Mouse (Mus musculus) ES-Bruce4 (cell line): ENCODE data around the gene D1Ertd622e. TPM values are rescaled to one million over a fixed set of nuclear protein-coding genes. Genes with fewer than 3 reads are reported as not detected.

Experiments
- H3K27ac ChIP-seq: 2 replicates; pipeline ENCODE4 v1.5.1; 2012; ENCODE audit warnings: low read length, inconsistent platforms; ENCODE audit not compliant: insufficient read depth
- H3K27me3 ChIP-seq: 2 replicates; pipeline ENCODE4 v1.6.1; 2012; ENCODE audit warnings: mild to moderate bottlenecking, low read length, inconsistent platforms; ENCODE audit not compliant: control insufficient read depth, poor library complexity, insufficient read depth, severe bottlenecking
- H3K36me3 ChIP-seq: 2 replicates; pipeline ENCODE4 v1.6.1; 2012; ENCODE audit warnings: inconsistent platforms, mild to moderate bottlenecking, low read length, moderate library complexity; ENCODE audit not compliant: control insufficient read depth, poor library complexity, insufficient read depth, severe bottlenecking
- H3K4me1 ChIP-seq: one replicate; pipeline ENCODE4 v1.8.1; 2011; ENCODE audit warnings: low read length; ENCODE audit not compliant: control insufficient read depth, insufficient read depth
- H3K4me3 ChIP-seq: 2 replicates; pipeline ENCODE4 v1.5.1; 2011; ENCODE audit warnings: low read depth, mild to moderate bottlenecking, low read length
- H3K9ac ChIP-seq: 2 replicates; pipeline ENCODE4 v1.6.1; 2012; ENCODE audit warnings: low read depth, mild to moderate bottlenecking, inconsistent platforms; ENCODE audit not compliant: poor library complexity, severe bottlenecking
- H3K9me3 ChIP-seq: replicated peaks from 2 replicates; pipeline ENCODE4 v1.6.1; 2012; ENCODE audit warnings: mild to moderate bottlenecking, low read length, inconsistent platforms; ENCODE audit not compliant: control insufficient read depth, poor library complexity, insufficient read depth, severe bottlenecking
- CTCF ChIP-seq: IDR thresholded peaks from one replicate; pipeline ENCODE4 v1.8.1; 2011; ENCODE audit warnings: low read depth, low read length
- EP300 ChIP-seq: IDR thresholded peaks from 2 replicates; pipeline ENCODE4 v1.6.1; 2011; ENCODE audit warnings: low read depth, low read length; ENCODE audit not compliant: insufficient read depth
- POLR2A ChIP-seq: IDR thresholded peaks from one replicate; pipeline ENCODE4 v1.8.1; 2011; ENCODE audit warnings: low read length; ENCODE audit not compliant: insufficient read depth
- polyA plus RNA-seq: library from polyadenylated mRNA; stranded (reverse); fragments of >200 nt; gene quantifications from 2 replicates; pipeline ENCODE4 v1.2.4, GENCODE M21; 2011; ENCODE audit warnings: low read depth; ENCODE audit not compliant: missing spikeins, insufficient read depth, insufficient read length

Gene D1Ertd622e
- polyA plus RNA-seq, 1 experiment = 6.4 TPM

GRCm38 (mm10) chr1:97630146-97630545, 31.7 kb downstream of the D1Ertd622e start:
- H3K9me3 ChIP-seq = no peaks in the 10 kb centered on the region
- H3K9ac ChIP-seq = no peak overlapping the region
- no peaks in the 10 kb centered on the region for H3K36me3 ChIP-seq
- no peak overlapping the region for H3K27ac ChIP-seq
- H3K27me3 ChIP-seq = no peaks in the 10 kb centered on the region
- H3K4me3 ChIP-seq = no peak overlapping the region
- no peaks in the 10 kb centered on the region for H3K4me1 ChIP-seq
- no peak for TF ChIP-seq EP300
- no peak for TF ChIP-seq POLR2A
- TF ChIP-seq CTCF = no peak

- H3K9ac ChIP-seq = no peak overlapping the region
- no peaks in the 10 kb centered on the region for H3K27me3 ChIP-seq
- H3K4me3 ChIP-seq = no peak overlapping the region
- H3K9me3 ChIP-seq = no peaks in the 10 kb centered on the region
- no peak for TF ChIP-seq EP300
- no peak for TF ChIP-seq POLR2A
- no peak for TF ChIP-seq CTCF
- H3K4me1 ChIP-seq = no peaks in the 10 kb centered on the region
- no peaks in the 10 kb centered on the region for H3K36me3 ChIP-seq
- no peak overlapping the region for H3K27ac ChIP-seq
Observed at GRCm38 (mm10) chr1:97628859-97629258, 33.0 kb downstream of the D1Ertd622e start.

- Histone ChIP-seq H3K27ac (no peak overlapping the region), H3K27me3 (no peaks in the 10 kb centered on the region), H3K4me1 (no peaks in the 10 kb centered on the region), H3K4me3 (no peak overlapping the region), H3K36me3 (no peaks in the 10 kb centered on the region), H3K9ac (no peak overlapping the region), H3K9me3 (no peaks in the 10 kb centered on the region)
- TF ChIP-seq POLR2A = no peak
- no peak for TF ChIP-seq EP300
- no peak for TF ChIP-seq CTCF
Observed at GRCm38 (mm10) chr1:97628016-97628415, 33.9 kb downstream of the D1Ertd622e start.

GRCm38 (mm10) chr1:97625427-97625826, 36.4 kb downstream of the D1Ertd622e start:
- Histone ChIP-seq H3K27ac (no peak overlapping the region), H3K4me3 (no peak overlapping the region), H3K9ac (no peak overlapping the region), H3K27me3 (no peaks in the 10 kb centered on the region), H3K4me1 (no peaks in the 10 kb centered on the region), H3K9me3 (no peaks in the 10 kb centered on the region), H3K36me3 (no peaks in the 10 kb centered on the region)
- no peak for TF ChIP-seq CTCF
- no peak for TF ChIP-seq EP300
- no peak for TF ChIP-seq POLR2A

- no peak overlapping the region for H3K27ac ChIP-seq
- H3K4me1 ChIP-seq = no peaks in the 10 kb centered on the region
- TF ChIP-seq POLR2A = no peak
- no peak for TF ChIP-seq EP300
- TF ChIP-seq CTCF = no peak
Observed at GRCm38 (mm10) chr1:97624386-97624785, 37.5 kb downstream of the D1Ertd622e start.

GRCm38 (mm10) chr1:97623214-97623856, 38.5 kb downstream of the D1Ertd622e start:
- H3K4me1 ChIP-seq = no peaks in the 10 kb centered on the region
- no peaks in the 10 kb centered on the region for H3K9me3 ChIP-seq
- no peak overlapping the region for H3K27ac ChIP-seq
- H3K27me3 ChIP-seq = no peaks in the 10 kb centered on the region
- H3K4me3 ChIP-seq = no peak overlapping the region
- no peak overlapping the region for H3K9ac ChIP-seq
- no peaks in the 10 kb centered on the region for H3K36me3 ChIP-seq
- no peak for TF ChIP-seq EP300
- no peak for TF ChIP-seq CTCF
- TF ChIP-seq POLR2A = no peak

More at GRCm38 (mm10) chr1:97624386-97624785, 37.5 kb downstream of the D1Ertd622e start:
- H3K36me3 ChIP-seq = no peaks in the 10 kb centered on the region
- H3K9me3 ChIP-seq = no peaks in the 10 kb centered on the region
- H3K4me3 ChIP-seq = no peak overlapping the region
- no peaks in the 10 kb centered on the region for H3K27me3 ChIP-seq
- no peak overlapping the region for H3K9ac ChIP-seq
